Mouse (Mus musculus): ENCODE results near the gene Edaradd.

Edaradd gene

DNA sequence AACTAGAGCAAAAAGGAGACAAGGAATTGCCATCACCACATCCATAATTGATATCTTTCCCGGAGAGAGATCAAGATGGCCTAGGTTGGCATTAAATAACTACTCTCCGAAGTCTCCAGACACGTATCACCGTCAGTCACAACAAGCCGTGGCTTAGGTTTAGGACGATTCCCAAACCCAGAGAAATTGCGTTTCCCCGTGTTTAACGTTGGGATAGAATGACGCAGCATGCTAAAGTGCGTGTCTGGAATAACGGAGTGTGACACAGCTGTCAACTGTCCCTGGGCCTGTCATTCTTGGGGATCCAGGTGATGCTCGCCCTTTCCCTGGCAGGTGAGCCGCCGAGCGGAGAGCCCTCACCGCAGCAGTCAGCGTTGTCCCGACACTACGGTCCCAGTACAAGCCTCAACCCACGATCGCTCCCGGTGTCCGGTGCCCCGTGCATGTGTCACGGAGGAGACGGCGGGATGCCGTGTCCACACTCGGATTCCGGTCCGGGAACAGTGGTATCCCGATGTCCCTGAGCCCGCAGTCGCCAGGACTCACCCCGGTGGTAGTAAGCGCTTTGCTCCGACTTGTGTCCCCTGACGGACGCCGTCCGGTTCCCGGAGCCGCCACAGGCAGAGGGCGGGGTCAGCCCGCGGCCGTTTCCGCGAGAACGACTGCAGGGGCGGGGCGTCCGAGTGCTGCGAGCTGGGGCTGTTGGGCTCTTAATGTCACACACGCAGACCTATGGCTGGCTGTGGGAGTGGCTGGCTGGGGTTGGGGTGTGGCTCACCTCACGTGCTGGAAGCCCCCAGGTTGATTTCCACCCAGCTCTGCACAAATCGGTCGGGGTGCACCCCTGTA, 59.1 kb downstream of the Edaradd start:
- peak; percentile 91 for DNase-seq (ENCODE audit: low read depth)

DNA sequence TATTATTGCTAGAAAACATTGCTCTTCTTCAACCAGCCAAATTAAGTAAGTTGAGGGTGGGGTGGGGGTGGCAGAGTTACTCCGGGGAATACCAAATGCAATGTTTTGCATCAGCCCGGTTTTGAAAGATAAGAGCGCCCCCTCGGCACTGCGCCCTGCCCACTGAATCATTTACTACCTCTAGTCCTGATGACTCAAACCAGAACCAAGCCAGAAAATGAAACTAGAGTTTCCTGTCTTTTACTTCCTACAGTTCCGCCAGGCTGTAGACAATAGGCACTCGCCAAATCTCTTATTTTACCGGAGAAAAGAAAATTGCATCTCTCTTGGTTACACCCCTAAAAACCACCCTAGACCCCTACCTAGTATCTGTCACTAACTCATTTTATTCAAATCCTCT, 59.8 kb downstream of the Edaradd start:
- peak; percentile 77 for DNase-seq (ENCODE audit: low read depth)

DNA sequence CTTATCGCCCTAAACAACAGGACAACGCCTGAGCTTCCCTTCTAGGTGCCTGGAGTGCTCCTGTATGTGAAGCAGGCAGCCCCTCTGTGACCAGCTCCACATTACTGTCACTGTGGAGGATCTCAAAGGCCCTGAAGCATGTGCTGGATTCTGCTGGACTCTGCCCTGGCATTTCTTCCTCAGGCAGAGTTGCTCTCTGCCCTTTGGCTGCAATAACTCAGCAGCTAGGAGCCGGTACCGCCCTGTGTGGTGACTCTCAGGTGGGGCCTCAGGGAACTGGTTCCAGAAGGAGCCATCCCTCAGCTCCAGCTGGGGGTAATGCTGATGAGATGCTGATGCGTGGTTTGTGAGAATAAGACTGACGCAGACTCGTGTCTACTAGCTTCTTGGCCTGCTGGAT, 63.5 kb downstream of the Edaradd start:
- no peak for DNase-seq (ENCODE audit: low read depth)

DNA sequence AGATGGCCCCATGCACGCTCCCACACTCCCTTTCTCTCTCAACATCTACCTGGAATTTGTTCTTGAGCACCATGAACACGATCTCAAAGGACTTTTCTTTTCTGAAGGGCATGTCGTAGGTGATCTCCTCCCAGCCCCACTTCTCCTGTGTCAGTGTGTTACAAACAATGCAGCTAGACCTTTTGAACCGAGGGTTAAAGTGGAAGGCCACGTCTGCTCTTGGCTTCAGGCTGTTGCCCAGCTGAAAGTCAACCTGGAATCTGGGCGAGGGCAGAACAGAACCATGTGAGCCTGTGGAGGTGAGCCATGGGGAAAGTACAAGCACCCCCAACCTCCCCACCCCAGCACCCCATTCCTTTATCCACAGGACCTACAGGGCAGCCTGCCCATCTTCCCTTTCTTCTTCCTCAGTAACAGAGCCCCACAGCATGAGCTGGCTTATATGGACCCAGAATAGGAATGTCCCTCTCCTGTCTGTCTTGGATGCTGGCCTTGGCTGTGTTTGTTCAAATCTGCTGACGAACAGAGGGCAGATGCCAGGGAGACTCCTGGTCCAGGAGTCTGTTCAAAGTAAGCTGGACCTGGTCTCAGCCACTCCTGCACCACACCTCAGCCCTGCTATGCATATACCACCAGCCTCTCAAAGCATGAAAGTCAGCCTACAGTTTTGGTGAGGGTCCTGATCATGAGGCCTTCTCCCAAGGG, 65.4 kb downstream of the Edaradd start:
- no peak for DNase-seq (ENCODE audit: low read depth)

DNA sequence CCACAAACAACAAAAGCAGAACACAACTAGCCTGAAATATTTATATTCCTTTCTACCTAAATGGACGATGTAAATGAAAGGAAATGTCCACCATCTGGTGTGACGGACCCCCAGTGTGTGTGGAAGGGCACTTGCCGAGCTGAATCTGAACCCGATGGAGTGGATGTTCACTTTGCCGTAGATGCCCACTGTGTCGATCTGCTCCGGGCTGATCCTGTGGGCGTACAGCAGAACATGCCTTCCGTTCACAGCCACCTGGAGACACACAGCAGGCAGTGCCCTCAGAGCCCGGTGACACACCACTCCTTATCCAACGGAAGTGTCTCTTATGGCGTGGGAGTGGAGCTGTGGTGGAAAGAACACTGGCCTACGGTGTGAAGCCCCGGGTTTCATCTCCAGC, 67.1 kb downstream of the Edaradd start:
- no peak for DNase-seq (ENCODE audit: low read depth)

DNA sequence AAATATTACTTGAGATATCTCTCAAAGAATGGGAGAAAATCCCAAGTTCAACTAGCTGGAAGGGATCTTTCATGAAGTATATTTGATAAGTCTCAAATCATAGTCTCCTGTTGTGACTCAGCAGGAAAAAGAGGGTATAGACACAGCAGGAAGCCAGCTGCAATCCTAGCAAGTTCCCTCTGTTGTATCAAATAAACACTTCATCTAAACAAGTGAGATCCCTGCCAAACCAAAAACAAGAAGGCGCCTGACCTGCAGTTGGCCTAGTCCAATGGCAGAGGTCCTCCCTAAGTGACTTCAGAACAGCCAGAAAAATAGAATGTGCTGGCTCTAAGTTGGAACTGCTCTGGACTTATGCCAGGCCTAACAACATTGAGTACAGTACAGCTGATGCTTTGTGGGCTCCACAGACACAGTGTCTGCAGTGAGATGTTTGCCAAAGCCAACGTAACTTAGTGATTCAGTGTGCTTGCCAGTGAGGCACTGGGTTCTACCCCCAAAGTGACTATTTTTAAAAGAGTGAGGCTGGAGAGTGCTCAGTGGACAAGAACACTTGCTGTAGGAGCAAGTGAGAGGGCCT, 78.1 kb downstream of the Edaradd start:
- DNase-seq (ENCODE audit: low read depth): no peak

DNA sequence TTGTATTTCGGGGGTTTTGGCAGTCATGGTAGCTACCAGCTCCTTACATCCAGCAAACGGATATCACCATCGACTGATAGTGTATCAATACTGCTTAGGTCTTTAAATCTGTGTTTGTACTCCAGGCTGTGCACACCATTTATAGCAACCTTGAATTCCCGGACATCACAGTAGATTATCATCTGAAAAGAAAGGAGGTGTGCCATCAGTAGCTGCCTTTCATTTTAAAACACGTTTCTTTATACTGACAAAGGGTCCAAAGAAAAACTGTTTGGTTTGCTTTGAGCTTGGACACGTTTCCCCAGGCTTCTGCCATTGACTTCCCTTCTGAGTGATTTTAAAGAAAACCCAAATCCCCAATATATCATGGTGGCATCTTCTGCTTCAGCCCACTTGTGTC, 79.4 kb downstream of the Edaradd start:
- DNase-seq (ENCODE audit: low read depth): no peak

DNA sequence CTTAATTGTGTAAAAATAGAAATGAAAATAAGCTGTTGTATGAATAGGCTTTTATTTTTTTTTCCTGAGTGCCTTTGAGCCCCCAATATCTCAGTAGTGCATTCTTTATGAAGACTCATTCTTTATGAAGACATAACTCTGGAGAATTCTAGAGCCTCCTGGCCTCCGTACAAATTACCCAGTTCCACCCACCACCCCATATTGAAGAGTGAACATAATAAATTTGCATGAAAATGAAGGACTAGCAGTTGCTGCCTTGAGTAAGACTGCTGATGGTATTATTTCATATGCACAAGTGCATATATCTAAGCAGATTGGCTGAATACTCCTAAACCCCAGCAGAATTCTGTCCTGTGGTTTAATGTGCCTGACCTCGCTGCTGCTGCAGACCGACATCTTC, 80.7 kb downstream of the Edaradd start:
- no peak for DNase-seq (ENCODE audit: low read depth)

DNA sequence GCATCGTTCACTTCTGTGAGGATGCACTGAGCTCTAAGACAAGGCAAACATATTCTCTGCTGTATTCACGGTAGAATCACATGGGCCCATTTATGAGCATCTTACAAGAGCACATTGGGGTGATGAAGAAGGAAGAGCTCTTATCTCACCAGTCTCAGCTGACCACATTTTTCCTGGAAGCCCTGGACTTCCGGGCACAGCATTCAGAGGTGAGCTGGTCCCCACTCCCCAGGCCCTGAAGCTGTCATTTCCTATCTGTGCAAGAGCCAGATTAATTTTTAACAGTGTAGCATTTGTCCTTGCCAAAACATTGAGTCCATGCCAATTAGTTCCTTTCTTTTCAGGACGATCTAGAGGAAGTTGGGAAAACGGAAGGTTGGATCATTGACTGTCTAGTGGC, 86.4 kb downstream of the Edaradd start:
- no peak for DNase-seq (ENCODE audit: low read depth)

DNA sequence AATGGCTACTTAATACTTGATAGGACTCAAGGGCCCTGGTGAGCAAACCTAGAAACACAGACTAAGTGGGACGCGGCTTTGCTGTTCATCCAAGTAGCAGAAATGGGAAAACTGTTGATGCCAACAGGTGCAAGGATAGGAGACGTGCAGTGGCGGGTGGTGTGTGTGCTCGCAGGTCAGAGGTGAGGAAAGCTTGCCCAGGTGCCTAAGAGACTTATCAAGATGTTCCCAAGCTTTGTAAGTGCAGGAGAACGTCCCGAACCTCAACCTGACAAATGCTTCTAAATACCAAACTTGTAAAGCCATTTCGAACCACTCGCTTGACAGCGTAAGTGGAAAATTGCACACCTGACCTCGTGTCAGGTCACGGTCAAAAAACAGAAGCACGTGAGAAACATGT, 91.7 kb downstream of the Edaradd start:
- DNase-seq (ENCODE audit: low read depth): no peak

Data from naive thymus-derived CD4-positive, alpha-beta T cell, adult 2 months (primary cell).